Mouse (Mus musculus) brain, embryonic 14.5 days (tissue): Measurements from ENCODE around the gene Dnaic1. TPM values are rescaled to one million over a fixed set of nuclear protein-coding genes. Genes with fewer than 3 reads are reported as not detected.
A peak's percentile ranks its signal among the peaks of the same experiment; 100 is the strongest.

ENCODE experiments used
- DNase-seq: peaks from one replicate; pipeline ENCODE4 v3.0.0-alpha.2; 2011; ENCODE audit warnings: low read depth
- CTCF ChIP-seq: fragments of 200-500 bp; IDR thresholded peaks from 2 replicates; pipeline ENCODE4 v1.5.1; 2012; ENCODE audit warnings: inconsistent platforms, mild to moderate bottlenecking, moderate library complexity, borderline replicate concordance; ENCODE audit not compliant: insufficient read depth, insufficient read length; ENCODE audit errors: extremely low read depth
- POLR2A ChIP-seq: fragments of 200-500 bp; IDR thresholded peaks from 2 replicates; pipeline ENCODE4 v1.6.1; 2012; ENCODE audit warnings: mild to moderate bottlenecking, inconsistent platforms, borderline replicate concordance; ENCODE audit not compliant: poor library complexity, insufficient read depth, insufficient read length, severe bottlenecking; ENCODE audit errors: extremely low read depth
- polyA plus RNA-seq: library from polyadenylated mRNA; depleted of rRNA; stranded (reverse); fragments of >200 nt; gene quantifications from 2 replicates; pipeline ENCODE4 v1.2.3, GENCODE M21; 2012; rRNA removed

The Dnaic1 gene
- polyA plus RNA-seq, 1 experiment = 2.8 TPM

DNA sequence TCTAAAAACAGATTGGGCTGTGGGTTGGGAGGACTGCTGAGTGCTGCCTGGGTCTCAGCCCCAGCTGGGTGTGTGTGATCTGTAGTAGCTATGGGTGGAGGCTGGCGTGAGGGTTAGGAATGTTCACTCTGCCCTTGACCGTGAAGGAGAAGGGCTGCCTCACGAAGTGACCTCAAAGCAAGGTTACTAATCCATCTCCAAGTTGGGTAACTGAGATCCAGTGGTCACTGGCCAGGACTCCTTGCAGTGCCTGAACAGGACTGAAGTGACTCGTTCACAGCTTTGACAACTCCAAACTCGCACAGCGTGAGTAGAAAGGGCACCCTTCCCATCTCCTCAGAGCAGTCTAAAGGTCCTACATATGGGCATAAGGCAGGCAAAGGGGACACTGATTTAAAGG is 109.3 kb downstream of the Dnaic1 start:
- no peak for DNase-seq

DNA sequence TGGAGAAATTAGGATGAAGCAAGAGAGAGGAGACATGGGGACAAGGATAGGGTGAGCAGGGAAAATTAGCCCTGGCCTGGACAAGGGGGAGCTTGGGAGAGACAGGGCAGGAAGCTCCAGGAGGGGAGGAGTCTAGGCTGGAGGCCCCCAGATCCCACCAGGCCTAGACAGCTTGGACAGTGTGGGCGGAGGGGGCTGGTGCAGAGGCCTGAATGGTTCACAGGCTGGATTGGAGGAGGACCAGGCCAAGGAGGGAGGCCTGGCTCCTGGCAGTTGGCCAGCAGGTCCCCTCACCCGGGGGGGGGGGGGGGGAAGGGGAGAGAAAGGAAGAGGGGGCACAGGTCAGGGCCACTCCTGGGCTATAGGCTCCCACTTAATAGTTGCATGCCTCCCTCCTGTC is 109.7 kb downstream of the Dnaic1 start:
- TF ChIP-seq POLR2A (no peak), CTCF (no peak)
- peak; percentile 60 for DNase-seq

More for the DNA sequence above, 109.3 kb downstream of the Dnaic1 start:
- TF ChIP-seq CTCF = no peak
- no peak for TF ChIP-seq POLR2A

DNA sequence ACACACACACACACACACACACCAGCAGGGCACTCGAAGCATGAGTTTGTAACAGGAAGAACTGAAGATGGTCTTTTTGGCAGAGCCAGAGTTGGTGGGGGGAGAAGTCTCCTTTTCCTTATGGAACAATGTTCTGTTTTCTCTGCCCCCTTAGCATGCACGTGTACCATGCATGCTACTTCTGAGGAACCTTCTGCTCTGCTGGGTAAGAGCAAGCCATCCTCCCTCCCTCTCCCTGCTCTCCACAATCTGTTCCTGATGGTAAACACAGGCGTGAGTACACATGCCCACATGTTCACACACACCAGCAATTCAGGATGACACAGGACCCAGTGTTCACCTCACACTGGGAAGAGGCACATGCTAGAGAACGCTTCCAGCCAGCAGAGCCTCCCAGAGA is 111.6 kb downstream of the Dnaic1 start:
- DNase-seq = peak; percentile 78
- TF ChIP-seq POLR2A = no peak
- no peak for TF ChIP-seq CTCF

DNA sequence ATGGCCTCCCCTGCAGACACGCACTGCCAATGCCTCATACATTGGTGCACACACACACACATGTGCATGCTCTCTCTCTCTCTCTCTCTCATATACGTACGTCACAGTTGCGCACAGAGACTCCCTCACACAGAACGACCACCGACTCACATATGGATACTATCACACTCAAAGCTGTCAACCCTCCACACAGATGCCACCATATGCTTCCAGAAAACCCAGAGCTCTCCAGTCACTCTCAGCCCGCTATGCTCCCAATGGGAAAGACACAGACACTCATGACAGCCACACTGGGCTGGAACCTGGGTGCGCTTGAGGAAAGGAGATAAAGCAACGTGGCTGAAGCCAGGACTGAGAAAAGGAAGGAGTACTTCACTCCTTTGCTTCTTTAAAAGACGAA is 112.4 kb downstream of the Dnaic1 start:
- DNase-seq = peak; percentile 83
- TF ChIP-seq CTCF (no peak), POLR2A (no peak)

DNA sequence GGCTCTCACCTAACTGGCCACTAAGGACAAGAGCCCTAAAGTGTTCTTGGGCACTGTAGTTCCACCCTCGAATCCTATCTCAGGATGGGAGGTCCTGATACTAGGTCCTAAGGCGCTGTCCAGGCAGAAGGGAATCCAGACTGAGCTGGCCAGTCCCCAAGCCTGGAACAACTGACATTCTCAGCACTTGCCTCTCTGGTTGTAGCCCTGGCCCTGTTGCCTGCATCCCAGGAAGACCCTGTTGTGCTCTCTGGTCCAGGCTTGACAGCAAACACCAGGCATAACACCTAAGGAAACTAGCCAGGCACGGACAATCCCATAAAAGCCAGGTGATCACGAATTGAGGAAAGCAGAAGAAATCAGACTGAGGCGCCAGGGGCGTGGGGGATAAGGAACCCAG is 113.2 kb downstream of the Dnaic1 start:
- TF ChIP-seq CTCF (no peak), POLR2A (no peak)
- no peak for DNase-seq

DNA sequence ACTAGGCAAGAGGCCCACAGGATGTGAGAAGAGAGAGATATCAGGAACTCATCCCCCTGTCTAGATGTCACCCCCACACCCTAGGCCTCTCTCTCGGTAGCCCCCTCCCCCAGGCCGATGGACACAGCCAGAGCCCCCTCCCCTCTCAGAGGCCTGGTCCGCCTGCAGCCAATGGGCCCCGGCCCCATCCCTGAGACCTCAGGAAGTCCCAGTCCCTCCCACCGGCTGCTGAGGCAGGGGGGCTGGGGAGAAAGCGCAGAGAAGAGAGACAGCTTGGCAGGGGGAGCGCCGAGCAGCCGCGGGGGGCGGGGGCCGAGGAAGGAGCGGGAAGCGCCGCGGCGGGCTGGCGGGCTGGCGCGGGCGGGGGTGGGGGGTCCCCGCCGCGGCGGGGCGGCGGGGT is 113.7 kb downstream of the Dnaic1 start:
- peak; percentile 75 for DNase-seq

DNA sequence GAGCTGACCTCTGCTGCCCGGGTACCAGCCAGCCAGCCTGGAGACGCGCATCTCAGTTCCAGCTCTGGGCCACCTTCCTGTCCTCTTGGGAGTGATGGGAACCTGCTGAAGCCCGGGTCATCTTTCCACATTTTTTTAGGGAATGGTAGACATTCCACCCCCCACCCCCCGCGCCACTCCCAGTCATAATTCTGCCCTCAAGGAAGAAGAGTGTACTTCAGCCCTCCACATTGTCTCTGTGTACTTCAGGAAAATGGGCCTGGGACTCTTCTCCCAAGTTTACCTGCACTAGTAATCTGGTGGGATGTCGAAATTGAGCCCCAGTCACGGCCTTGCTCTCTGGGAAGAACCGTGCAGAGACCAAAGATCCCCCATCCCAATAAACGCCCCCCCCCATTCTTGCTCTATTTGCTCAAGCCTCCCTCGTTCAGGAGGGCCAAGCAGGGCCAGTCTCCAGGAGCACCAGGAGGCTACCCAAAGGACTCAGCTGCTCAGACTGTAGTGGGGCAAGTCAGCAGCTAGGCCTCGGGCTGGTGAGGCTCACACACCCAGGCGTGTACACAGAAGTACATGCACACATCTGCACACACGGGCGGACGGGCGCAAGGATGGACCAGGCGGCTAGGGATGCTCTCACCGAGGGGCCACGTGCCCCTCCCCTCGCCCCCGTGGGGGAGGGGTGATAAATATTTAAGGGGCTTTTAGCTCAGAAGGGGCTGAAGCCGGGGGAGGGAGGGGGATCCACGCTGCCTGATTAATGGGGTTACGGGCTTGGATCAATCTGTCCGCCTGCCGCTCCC is 114.8 kb downstream of the Dnaic1 start:
- DNase-seq = peak; percentile 76

DNA sequence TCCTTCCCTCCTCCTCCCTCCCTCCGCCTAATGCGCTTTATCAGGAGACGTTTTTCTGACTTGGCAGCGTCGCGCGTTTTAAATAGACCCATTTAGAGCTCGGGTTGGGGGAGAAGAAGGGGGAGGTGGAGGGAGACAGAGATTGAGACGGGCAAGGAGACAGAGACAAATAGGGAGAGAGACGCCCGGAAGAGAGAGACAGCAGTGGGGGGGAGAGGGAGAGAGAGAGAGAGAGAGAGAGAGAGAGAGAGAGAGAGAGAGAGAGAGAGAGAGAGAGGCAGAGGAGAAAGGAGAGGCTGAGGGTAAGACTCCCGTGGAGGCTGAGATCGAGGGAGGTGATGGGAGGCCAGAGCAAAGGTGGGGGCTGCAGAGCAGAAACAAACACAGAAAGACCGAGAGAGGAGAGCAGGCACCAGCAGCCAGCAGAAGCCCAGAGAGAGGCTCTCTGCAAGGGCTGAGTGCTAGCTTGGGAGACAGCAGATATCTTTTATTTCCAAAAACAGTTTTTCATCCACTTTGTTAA is 115.4 kb downstream of the Dnaic1 start:
- peak; percentile 82 for DNase-seq

DNA sequence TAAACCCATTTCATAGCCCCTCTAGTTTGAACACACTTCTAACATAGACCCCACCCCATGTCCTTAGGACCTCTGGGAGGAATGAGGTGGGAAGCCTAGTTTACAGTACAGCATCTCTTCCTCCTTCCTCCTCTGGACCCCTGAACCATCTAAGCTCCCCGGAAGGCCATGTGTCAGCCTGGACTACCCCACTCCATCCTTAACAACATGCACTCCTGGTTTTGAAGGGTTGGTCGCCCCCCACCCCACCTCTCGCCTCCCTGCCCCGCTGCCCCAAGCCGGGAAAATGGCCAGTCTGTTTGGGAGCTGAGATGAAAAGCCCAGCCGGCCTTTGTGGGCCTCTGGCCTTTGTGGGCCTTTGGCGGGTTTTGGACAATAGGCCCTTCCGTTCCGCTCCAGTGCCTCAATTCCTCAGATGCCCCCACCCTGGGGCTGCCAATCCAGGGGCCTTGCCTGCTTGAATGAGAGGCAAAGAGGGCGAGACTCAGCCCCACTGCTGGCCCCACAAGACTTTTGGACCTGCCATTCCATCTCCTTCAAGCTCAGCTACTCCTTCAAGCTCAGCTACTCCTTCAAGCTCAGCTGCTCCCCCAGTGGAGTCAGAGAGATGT is 116.4 kb downstream of the Dnaic1 start:
- peak; percentile 87 for DNase-seq

Other genes starting within 250 kb of the Dnaic1 start
- gene Ubap1, start 220.8 kb upstream of the Dnaic1 start, polyA plus RNA-seq = 55.5 and 59.5 TPM in 2 replicates
- 4.2 TPM in 2 replicates for gene Kif24, start 104.9 kb upstream of the Dnaic1 start, polyA plus RNA-seq
- 37.8 and 41.5 TPM in 2 replicates for gene Nudt2, start 104.6 kb upstream of the Dnaic1 start, polyA plus RNA-seq
- gene AI464131, start 66.7 kb upstream of the Dnaic1 start, polyA plus RNA-seq = 4.0 and 8.3 TPM in 2 replicates
- 8.3 and 10.3 TPM in 2 replicates for gene 1110017D15Rik, start 52.4 kb upstream of the Dnaic1 start, polyA plus RNA-seq
- 78.6 and 97.8 TPM in 2 replicates for gene Fam219a, start 237 bp upstream of the Dnaic1 start, polyA plus RNA-seq
- 124 and 147 TPM in 2 replicates for gene Enho, start 70.5 kb downstream of the Dnaic1 start, polyA plus RNA-seq
- gene Cntfr, start 127.3 kb downstream of the Dnaic1 start, polyA plus RNA-seq = 62.2 and 109 TPM in 2 replicates
- 31.3 and 32.5 TPM in 2 replicates for gene Il11ra1, start 130.2 kb downstream of the Dnaic1 start, polyA plus RNA-seq
- 53.9 and 79.7 TPM in 2 replicates for gene Rpp25l, start 143.8 kb downstream of the Dnaic1 start, polyA plus RNA-seq
- 157 and 186 TPM in 2 replicates for gene Dctn3, start 153.4 kb downstream of the Dnaic1 start, polyA plus RNA-seq
- gene Arid3c, start 161.4 kb downstream of the Dnaic1 start, polyA plus RNA-seq = 0.40 and 0.57 TPM in 2 replicates
- 75.4 and 84.6 TPM in 2 replicates for gene Galt, start 185.5 kb downstream of the Dnaic1 start, polyA plus RNA-seq
- 55.7 and 60.0 TPM in 2 replicates for gene Sigmar1, start 186.4 kb downstream of the Dnaic1 start, polyA plus RNA-seq
- gene Ccl27a, start 204.5 kb downstream of the Dnaic1 start, polyA plus RNA-seq = 314 and 480 TPM in 2 replicates